Mouse (Mus musculus) olfactory bulb, adult 2 months (tissue): ENCODE results near the gene Ankrd52.

Experiments used
- CTCF ChIP-seq: fragments of 200-500 bp; IDR thresholded peaks from 2 replicates; pipeline ENCODE4 v1.5.1; 2012; ENCODE audit warnings: low read depth, mild to moderate bottlenecking, low read length, moderate library complexity; ENCODE audit not compliant: insufficient read depth
- POLR2A ChIP-seq: fragments of 200-500 bp; IDR thresholded peaks from 2 replicates; pipeline ENCODE4 v1.6.1; 2012; ENCODE audit warnings: mild to moderate bottlenecking, low read depth, low read length, moderate library complexity; ENCODE audit not compliant: insufficient read depth

GRCm38 (mm10) chr10:128408591-128409535 is 31.9 kb downstream of the Ankrd52 start:
- TF ChIP-seq CTCF (no peak), POLR2A (no peak)
